Mouse (Mus musculus): ENCODE measurements at regions not wholly inside any gene's neighbourhood (a gene's known extent, or its start where the extent isn't known, plus 50 kb on each side); places are given as distances from the start of the nearest gene placed in this dataset.

DNA sequence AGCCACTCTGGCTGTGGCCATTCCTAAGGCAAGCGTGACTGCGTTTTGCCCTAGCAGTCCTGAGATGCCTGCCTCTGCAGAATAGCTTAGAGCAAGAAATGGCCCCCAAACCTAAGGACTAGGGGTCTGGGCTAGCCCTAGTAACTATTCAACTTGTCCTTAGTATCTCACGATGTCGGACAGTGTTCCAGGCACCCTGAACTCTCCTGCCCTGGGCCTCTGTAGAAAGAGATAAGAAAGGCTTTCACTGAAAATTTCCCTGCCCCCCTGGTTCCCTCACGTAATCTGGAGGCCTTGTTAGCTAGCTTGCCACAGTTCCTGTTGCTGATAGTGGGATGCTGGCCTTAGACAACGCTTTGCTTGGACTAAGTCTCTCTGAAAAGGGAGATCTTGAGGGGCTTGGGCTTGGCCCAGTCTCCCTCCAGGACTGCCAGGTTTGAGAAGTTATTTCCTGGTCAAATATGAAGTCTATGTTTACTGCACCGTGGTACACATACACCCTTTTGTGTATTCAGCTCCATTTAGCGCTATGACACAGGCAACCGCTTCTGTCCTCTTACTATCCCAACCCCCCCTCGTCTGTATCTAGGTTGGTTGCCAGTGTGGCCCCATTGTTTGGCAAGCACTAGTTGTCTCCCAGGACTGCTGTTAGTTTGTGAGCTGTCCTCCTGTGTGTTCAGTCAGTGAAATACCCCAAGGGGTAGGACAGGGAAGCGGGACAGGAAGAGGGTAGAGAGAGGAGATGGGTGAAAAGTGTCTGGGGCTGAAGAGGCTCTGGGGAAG lies 104.3 kb upstream of the Trpm1 start:
- no peak for TF ChIP-seq POLR2A (IDR thresholded peaks at IDR 0.05; ENCODE audit: control insufficient read depth, low read depth, low read length)
- no peak for TF ChIP-seq CTCF (IDR thresholded peaks at IDR 0.05; ENCODE audit: control insufficient read depth, insufficient read depth, insufficient replicate concordance, low read depth, low read length)

All from testis, adult 2 months (tissue).